Mouse (Mus musculus) liver, embryonic 14.5 days (tissue): Measurements from ENCODE around the gene Ldhd. TPM values are rescaled to one million over a fixed set of nuclear protein-coding genes. Genes with fewer than 3 reads are reported as not detected.

Source experiments
- ATAC-seq: fragments of 200-750 bp; cut with Nextera tagmentation; 2 replicates; pipeline ENCODE4 v1.8.0; 2017; ENCODE audit warnings: moderate number of reproducible peaks, mild to moderate bottlenecking, moderate library complexity; ENCODE audit not compliant: insufficient read depth
- DNase-seq, 3 experiments: peaks; one replicate each; pipeline ENCODE4 v3.0.0-alpha.2; 2012 to 2013; ENCODE audit warnings: low read depth in 3 of 3, low spot score in 3 of 3
- H3K27ac ChIP-seq: fragments of 300-500 bp; sonication (generic); 2 replicates; pipeline ENCODE4 v1.5.1; 2014; ENCODE audit warnings: moderate library complexity, mild to moderate bottlenecking, control low read depth, inconsistent platforms
- H3K27me3 ChIP-seq: fragments of 300-500 bp; sonication (generic); 2 replicates; pipeline ENCODE4 v1.6.1; 2014; ENCODE audit warnings: mild to moderate bottlenecking, low read length, moderate library complexity; ENCODE audit not compliant: control insufficient read depth, insufficient read depth
- H3K36me3 ChIP-seq: fragments of 300-500 bp; sonication (generic); replicated peaks from 2 replicates; pipeline ENCODE4 v1.6.1; 2014; ENCODE audit warnings: low read depth; ENCODE audit not compliant: control insufficient read depth, insufficient read depth
- H3K4me1 ChIP-seq, 2 experiments: fragments of 200-500 bp in 1 of 2; fragments of 300-500 bp in 1 of 2; sonication (generic) in 1 of 2; replicated peaks; 2 replicates each; pipeline ENCODE4 v1.6.1; 2012 to 2014; ENCODE audit warnings: antibody characterized with exemption in 1 of 2, inconsistent platforms in 1 of 2, low read length in 1 of 2; ENCODE audit not compliant: control insufficient read depth in 2 of 2, insufficient read depth in 2 of 2
- H3K4me2 ChIP-seq: fragments of 300-500 bp; sonication (generic); 2 replicates; pipeline ENCODE4 v1.6.1; 2014; ENCODE audit warnings: low read depth, mild to moderate bottlenecking, control low read depth, moderate library complexity
- H3K4me3 ChIP-seq, 2 experiments: fragments of 200-500 bp in 1 of 2; fragments of 300-500 bp in 1 of 2; sonication (generic) in 1 of 2; 2 replicates each; pipeline ENCODE4 v1.5.1; 2012 to 2014; ENCODE audit warnings: low read depth in 2 of 2, low read length in 2 of 2, mild to moderate bottlenecking in 2 of 2, control low read depth in 1 of 2, inconsistent platforms in 1 of 2, moderate library complexity in 1 of 2; ENCODE audit not compliant: insufficient read depth in 1 of 2
- H3K9ac ChIP-seq: fragments of 300-500 bp; sonication (generic); replicated peaks from 2 replicates; pipeline ENCODE4 v1.6.1; 2014; ENCODE audit warnings: mild to moderate bottlenecking, control low read depth, moderate library complexity
- H3K9me3 ChIP-seq: fragments of 300-500 bp; sonication (generic); 2 replicates; pipeline ENCODE4 v1.6.1; 2016; ENCODE audit warnings: low read length, mixed read lengths; ENCODE audit not compliant: control insufficient read depth
- CTCF ChIP-seq: IDR thresholded peaks from 2 replicates; pipeline ENCODE4 v1.5.1; 2016; ENCODE audit warnings: antibody characterized with exemption, low read depth, control low read depth
- EP300 ChIP-seq: IDR thresholded peaks from 2 replicates; pipeline ENCODE4 v1.6.1; 2016; ENCODE audit warnings: antibody characterized with exemption, low read depth
- WGBS: fragments of 180-500 bp; shearing (Covaris S2); extraction: QIAGEN DNeasy Blood & Tissue Kit; methylation state at CpG from one replicate; pipeline ENCODE4 v1.1.7; 2014; ENCODE audit not compliant: insufficient replicate concordance; 5-methylcytosine and 5-hydroxymethylcytosine counted together
- polyA plus RNA-seq, 2 experiments: library from polyadenylated mRNA; depleted of rRNA in 1 of 2; stranded (reverse) in 1 of 2; unstranded in 1 of 2; fragments of >200 nt; fragmentation: Nextera tagmentation in 1 of 2; extraction: Ambion mirVana in 1 of 2; gene quantifications; 2 replicates each; pipeline versions ENCODE4 v1.2.1 to v1.2.3; 2012 to 2014

Gene Ldhd
- polyA plus RNA-seq, 2 experiments: 0.09 to 0.10 TPM

DNA sequence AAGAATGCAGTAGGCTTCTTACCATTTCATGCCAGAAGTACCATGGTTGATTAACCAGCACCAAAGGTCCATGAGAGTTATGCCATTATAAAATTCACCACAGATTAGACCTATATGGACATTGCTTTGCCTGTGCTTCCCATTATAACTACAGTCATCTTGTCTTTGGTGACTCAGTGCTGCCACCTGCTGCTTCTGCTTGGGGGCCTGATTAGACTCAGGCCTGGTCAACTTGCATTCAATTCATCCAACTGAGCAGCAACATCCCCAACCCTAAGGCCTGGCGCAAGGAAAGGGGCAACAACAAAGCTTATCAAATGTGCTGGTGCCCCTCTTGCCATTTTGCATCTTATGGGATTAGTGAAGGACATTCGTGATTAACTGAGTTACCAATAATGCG is 32.3 kb upstream of the Ldhd start:
- ATAC-seq (no peak), DNase-seq (peak in 2 of 3 experiments; percentile 28 to 43)
- 73% methylated on average over 3 of the region's 3 CpGs for WGBS
- no peak overlapping the region for H3K4me2 ChIP-seq
- TF ChIP-seq CTCF (peak; percentile 88), EP300 (no peak)
- no peak overlapping the region for H3K27ac ChIP-seq
- no peak overlapping the region for H3K4me3 ChIP-seq
- H3K9me3 ChIP-seq: no peaks in the 10 kb centered on the region
- peaks cover 0 to 7% of the 10 kb centered on the region in 2 experiments; a peak in 2 of 4 replicates for H3K4me1 ChIP-seq
- H3K36me3 ChIP-seq: no peaks in the 10 kb centered on the region
- H3K9ac ChIP-seq: no peak overlapping the region
- H3K27me3 ChIP-seq: no peaks in the 10 kb centered on the region

DNA sequence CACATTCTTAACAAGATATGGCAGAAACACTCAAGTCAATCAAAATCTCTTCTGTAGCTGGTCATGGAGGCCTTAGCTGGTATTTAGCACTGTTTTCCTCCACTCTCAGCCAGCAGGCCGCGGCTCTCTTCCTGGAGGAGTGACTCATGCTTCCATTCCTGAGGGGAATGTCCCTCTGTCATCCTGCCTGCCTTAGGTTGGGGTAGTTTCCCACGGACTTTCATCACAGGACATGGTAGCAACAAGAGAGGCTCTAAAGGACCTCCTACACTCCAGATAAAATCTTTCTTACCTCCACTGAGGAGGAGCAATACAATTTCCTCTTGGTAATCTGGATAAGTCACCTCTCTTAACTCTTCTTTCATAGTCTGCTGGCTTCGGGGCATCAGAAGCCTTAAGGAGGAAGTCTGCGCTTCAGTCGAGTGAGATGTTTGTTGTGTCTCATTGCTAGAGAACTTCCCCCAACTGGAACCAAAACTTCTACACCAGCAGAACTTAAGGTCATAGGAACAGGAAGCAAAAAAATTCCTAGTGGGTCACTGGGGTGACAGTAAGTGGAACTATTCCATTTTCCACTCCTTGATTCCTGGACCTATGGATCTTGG is 28.7 kb upstream of the Ldhd start:
- ATAC-seq: no peak
- Histone ChIP-seq H3K27ac (no peak overlapping the region), H3K9ac (no peak overlapping the region), H3K27me3 (no peaks in the 10 kb centered on the region), H3K9me3 (no peaks in the 10 kb centered on the region), H3K36me3 (no peaks in the 10 kb centered on the region), H3K4me2 (no peak overlapping the region), H3K4me1 (peaks cover 0 to 11% of the 10 kb centered on the region in 2 experiments; a peak in 2 of 4 replicates), H3K4me3 (no peak overlapping the region)
- DNase-seq: no peak
- no peak for TF ChIP-seq CTCF
- TF ChIP-seq EP300: no peak
- 27% methylated on average over 6 of the region's 6 CpGs for WGBS

DNA sequence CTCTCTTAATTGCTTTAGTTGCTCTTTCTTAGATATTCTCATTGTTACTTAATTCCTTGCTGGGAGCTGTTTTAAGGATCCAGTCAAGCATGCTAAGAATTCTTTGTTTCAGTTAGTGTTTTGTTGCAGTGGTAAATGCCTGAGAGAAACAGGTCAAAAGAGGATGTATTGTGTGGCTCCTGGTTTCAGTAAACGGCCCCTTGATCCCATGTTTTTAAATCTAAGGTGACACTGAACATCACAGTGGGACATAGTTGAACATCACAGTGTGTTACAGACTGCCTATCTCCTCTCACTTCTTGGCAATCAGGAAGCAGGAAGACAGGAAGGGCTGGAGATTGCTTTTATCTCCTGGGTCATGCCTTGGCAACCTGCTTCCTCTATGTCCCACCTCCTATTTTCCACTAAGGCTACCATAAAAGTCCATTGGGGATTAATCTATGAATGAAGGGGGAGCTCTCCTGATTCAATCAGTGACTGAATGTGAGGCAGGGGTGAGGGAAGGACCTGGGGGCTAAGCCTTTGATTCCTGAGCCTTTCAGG is 27.2 kb upstream of the Ldhd start:
- Histone ChIP-seq H3K4me2 (no peak overlapping the region), H3K27me3 (no peaks in the 10 kb centered on the region), H3K36me3 (no peaks in the 10 kb centered on the region), H3K27ac (no peak overlapping the region), H3K9me3 (no peaks in the 10 kb centered on the region), H3K4me1 (peaks cover 0 to 11% of the 10 kb centered on the region in 2 experiments; a peak in 2 of 4 replicates), H3K4me3 (no peak overlapping the region), H3K9ac (no peak overlapping the region)
- no peak for ATAC-seq
- TF ChIP-seq EP300 (no peak), CTCF (no peak)
- DNase-seq: no peak
- WGBS: 11% methylated on average over 1 of the region's 1 CpGs

DNA sequence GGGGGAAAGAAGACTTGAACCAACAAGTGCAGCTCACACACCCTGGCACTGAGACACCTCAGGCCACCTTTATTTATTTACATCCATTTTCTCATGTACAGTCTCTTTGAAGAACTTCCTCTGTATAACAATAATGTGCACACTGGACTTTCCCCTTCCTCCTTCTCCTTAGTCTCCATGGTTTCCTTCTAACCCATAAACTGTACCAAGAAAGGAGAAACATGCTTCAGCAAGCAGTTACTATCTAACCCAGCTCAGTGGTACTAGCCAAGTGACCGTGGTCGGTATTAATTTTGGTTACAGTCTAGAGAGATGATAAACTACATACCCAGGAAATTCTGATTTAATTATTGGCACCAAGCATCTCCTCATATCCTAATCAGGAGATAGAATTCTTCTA is 23.4 kb upstream of the Ldhd start:
- no peak for ATAC-seq
- 72% methylated on average over 2 of the region's 2 CpGs for WGBS

DNA sequence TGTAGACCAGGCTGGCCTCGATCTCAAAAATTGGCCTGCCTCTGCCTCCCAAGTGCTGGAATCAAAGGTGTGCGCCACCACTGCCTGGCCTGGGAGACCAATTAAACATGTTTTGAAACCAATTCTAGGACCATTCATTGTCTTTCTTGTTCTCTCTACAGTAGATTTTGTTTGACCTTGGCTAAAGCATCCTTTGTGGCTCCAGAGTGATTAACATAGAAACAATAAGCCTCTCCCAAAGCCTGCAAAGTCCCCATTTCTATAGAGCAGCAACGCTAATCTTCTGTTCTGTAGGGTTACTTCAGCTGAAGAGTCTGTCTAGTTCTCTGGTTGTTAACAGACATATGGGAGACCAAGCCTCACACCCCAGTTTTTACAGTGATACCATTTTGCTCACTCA is 20.5 kb upstream of the Ldhd start:
- no peak overlapping the region for H3K4me2 ChIP-seq
- no peaks in the 10 kb centered on the region for H3K9me3 ChIP-seq
- H3K36me3 ChIP-seq: no peaks in the 10 kb centered on the region
- DNase-seq: no peak
- peaks cover 2 to 6% of the 10 kb centered on the region in 2 experiments; a peak in 1 of 4 replicates for H3K4me1 ChIP-seq
- no peak overlapping the region for H3K27ac ChIP-seq
- H3K4me3 ChIP-seq: no peak overlapping the region
- H3K9ac ChIP-seq: no peak overlapping the region
- no peak for TF ChIP-seq EP300
- TF ChIP-seq CTCF: no peak
- WGBS: 82% methylated on average over 3 of the region's 3 CpGs
- no peak for ATAC-seq
- no peaks in the 10 kb centered on the region for H3K27me3 ChIP-seq

More for the DNA sequence above, 23.4 kb upstream of the Ldhd start:
- Histone ChIP-seq H3K36me3 (no peaks in the 10 kb centered on the region), H3K27me3 (no peaks in the 10 kb centered on the region), H3K4me1 (peaks cover 0 to 9% of the 10 kb centered on the region in 2 experiments; a peak in 3 of 4 replicates), H3K27ac (no peak overlapping the region), H3K9me3 (no peaks in the 10 kb centered on the region), H3K4me2 (no peak overlapping the region), H3K9ac (no peak overlapping the region), H3K4me3 (no peak overlapping the region)
- DNase-seq: no peak
- TF ChIP-seq EP300 (no peak), CTCF (no peak)
